Mouse (Mus musculus) kidney, postnatal 36 days (tissue): ENCODE data around the gene Entpd3.

Source experiments
- DNase-seq, 2 experiments: peaks; one replicate each; pipeline ENCODE4 v3.0.0; 2021 to 2022; ENCODE audit warnings: mixed read lengths in 2 of 2

Entpd3 gene

DNA sequence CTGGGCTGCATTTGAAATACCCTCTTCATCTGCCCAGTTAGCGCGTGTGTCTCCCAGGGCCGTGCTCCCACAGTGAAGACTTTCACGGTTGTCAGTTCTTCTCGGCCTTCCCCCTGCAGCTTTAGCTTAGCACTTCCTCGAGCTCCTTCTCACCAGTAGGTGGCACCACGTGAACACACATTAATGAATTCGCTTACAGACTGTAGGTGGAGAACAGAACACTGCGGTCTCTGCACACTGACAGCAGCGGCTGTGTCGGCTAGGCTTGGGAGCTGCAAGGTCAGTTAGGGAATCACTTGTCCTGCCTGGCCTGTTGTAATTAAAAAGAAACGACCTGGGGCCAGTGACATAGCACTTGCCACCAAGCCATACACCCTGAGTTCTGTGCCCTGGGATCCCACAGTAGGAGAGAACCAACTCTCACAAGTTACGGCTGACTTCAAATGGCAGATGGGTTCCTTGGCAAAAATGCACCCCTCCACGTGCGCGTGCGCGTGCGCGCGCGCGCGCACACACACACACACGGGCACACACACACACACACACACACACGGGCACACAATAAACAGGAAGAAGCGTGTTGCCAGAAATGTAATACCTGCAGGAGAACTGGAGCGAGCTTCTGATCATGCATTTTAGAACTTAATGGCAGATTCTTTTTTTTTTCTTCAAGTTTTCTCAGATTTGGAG lies 43.1 kb downstream of the Entpd3 start:
- peak; percentile 94 to 95 for DNase-seq

DNA sequence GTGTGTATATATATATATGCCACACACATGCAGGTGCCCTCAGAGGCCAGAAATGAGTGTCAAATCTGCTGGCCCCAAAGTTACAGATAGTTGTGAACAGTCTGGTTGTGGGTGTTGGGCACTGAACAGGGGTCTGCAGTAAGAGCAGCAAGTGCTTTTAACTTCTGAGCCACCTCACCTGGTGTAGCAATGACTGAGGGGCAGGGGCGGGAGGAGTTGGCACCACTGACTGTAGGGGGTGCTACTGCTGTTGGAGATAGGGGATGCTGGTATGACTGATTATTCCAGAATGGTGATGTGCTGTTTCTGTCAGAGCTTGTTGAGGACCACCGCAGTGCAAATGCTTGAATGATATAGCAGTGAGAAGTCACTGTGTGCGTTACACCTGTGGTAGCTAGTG lies 43.7 kb downstream of the Entpd3 start:
- DNase-seq = no peak

DNA sequence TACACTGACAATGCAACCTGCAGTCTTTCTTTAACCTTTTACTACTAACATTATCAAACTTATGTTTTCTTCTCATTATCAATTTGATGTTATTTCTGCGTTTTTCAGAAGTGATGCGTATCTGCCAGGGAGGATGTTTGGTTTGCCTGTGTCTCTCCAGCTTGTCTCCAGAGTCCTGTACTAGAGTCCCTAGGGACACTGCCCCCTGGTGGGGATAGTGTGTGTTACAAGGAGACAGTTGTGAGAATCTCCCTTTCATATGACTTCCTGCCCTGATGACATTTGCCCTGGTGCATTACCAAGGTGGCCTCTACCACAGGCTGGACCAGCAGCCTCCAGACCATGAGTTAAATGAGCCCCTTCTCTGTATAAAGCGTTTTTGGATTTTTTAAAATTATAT lies 46.9 kb downstream of the Entpd3 start:
- DNase-seq = peak; percentile 75 to 92

DNA sequence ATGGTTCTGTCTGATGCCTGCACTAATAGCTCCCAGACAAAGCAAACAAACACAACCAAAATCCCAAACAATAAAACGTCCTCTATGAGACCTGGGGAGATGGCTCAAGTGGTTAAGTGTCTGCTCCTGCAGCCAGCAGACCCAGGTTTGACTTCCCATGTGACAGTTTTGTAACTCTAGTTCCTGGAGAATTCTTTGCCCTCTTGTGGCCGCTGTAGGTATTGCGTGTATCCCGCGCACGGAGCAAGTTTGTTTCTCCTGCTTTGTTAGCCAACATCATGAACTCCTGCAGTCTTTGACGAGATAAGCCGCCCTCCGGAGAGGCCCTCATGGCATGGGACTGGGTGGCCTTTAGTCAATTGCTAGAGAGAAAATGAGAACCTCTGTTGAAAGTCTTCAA lies 51.9 kb downstream of the Entpd3 start:
- DNase-seq = peak; percentile 69 to 91

DNA sequence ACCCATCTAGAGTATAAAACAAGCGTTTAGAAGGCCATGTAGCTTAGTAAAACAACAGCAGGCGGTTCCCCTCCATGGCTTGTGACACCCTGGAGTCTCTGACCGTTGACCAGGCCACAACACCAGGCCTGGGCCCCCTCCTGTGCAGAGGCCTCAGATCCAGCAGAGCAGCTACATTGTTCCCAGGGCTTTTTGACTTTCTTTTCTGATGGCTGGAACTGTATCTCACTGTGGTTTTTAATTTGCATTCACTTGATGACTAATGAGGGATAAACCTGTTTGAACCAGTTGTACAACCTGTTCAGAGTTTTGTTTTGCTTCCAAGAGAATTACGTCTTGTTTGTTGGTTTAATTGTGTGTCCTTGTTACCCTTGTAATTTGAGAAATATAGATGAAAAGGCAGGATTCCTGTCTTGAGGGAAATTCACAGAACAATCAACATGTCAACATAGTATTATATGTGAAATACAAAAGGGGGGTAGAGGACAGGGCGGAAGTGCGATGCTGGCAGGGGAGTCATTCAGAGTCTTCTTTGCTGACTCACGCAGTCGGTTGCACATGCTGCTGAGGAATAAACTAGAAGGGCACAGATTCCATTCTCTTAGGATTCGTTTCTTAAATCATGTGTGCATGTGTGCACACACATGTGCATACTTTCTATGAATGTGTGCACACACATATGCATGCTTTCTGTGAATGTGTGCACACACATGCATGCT lies 53.9 kb downstream of the Entpd3 start:
- DNase-seq = no peak

DNA sequence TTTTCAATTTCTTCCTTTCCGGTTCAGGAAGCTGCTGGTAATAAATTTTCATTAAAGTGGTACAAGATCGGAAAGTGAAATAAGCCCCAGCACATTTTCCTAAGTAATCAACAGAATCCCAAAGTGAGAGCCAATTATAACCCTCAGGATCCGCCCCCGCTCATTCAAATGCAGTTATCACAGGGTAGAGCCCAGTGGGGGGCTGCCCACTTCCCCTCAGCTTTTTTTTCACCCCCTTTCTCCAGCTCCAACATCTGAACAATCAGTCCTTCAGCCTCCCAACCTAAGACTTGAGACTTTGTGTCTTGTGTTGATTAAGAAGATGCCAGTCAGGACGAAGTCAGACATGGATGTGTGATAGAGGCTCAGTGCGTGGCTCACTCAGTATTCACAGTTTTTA lies 55.2 kb downstream of the Entpd3 start:
- DNase-seq = no peak

DNA sequence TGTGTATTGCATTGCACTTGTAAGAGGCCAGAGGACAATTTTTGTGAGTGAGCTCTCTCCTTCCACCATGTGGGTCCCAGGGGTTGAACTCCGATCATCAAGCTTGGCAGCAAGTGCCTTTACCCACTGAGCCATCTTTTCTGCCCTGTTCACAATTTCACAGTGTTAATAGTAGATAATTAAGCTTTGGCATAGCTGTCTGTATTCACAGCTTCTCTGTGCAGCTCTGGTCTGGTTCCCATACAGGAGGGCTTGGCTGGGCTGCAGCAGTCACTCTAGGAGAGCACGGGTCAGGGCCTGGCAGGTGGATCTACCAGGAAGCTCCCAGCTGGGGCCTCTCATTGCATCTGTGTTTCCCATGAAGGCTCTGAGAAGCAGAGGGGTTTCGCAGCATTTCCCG lies 55.7 kb downstream of the Entpd3 start:
- no peak for DNase-seq

DNA sequence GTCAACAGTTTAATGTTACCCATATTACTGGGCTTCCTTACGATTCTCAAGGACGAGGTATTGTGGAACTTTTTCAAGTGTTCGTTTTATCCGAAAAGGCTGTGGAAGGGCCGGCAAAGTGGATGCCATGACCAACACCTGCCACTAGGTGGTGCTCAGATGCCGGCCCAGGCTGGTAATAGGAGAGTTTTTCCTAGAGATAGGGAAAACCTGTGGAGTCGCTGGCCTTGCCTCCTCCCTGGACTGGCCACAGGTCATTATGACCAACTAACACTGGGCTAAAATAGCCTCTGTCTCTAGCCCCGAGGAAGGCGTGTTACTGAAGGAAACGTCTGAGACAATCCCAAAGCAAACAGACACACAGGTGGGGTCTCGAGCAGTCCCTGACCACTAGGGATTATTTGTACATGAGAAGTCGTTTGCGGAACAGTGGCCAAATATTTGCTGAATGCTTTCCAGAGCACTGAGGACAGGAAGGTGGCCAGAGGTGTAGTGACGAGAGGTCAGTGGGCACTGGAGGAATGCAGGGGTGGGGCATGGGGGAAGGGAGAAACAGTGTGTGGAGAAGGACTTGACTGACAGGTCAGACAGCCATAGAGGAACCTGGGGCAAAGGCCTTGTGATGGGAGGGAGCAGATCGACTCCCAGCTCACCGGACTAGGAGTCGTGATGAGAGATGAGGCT lies 62.0 kb downstream of the Entpd3 start:
- peak; percentile 86 to 87 for DNase-seq

DNA sequence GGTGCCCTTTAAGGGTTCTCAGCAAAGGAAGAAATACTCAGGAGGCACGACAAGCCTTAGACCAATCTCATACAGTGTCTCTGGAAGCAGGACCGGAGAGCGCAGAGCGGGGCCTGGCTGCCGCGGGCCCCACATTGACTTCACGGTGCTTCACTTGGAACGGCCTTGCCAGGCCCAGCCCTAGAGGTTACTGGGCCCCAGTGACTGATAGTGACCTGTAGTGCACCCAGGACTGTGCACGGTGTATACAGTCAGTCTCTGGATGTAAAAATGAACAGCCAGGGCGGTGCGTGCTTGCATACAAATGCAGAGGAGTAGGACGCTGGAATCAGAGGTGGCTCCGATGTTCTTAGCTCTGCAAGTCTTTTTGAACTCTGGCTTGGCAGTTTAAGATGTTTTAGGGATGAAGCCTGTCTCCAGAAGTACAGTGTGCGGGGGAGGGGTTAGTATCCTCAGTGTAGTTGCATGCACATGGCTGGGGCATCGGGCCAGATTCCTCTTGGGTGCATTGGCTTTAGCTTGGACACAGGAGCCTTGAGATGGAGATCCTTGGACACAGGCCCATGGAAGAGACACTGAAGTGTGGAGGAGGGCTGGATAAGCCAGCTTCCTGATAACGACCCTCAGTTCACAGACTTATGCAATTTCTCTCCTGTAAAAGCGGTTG lies 62.7 kb downstream of the Entpd3 start:
- DNase-seq = peak; percentile 14 to 53

DNA sequence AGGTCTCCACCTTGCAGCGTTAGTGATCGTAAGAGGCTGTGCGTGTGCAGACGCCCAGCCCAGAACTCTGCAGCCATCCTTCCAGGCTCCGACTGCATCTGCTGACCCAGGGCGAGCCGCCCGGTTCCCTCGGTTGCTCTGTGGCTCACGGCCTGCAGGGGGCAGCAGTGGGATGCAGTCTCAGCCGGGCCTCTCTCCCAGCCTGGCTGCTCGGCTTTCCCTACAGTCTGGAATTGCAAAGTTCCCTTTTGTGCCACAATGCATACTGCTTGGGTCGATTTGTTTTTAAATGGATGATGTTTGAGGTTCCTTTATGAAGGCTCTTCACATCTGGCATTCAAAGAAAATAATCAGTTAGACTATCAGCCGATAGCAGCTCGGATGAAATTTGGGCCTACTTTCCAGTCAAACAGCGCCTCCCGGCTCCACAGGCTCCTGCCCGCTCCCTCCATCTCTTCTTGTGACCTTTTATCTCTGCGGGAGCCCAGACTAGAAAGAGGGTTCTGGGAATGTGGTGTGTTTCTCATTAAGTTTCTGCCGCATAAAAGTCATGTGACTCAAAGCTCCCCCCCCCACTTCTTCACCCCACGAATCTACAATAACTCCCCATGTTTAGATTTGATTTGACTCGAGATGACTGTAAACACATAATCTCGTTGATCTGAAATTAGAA lies 63.4 kb downstream of the Entpd3 start:
- peak; percentile 83 to 94 for DNase-seq

DNA sequence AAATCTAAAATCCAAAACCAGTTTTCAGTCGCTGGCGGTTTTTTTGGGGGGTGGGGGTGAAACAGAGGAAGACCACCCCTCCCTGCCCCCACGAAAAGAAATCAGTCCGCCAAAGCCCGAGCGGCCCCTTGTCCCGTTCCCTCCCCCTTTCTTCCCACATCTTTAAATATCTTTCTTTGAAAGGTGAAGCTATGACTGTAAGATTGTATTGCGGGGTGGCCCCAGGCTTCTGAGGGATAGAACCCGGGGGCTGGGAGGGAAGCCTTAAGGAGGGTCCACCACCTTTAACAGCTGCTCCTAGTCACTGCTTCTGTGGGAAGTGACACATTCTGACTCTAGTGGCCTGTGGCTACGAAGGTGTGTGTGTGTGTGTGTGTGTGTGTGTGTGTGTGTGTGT lies 63.9 kb downstream of the Entpd3 start:
- DNase-seq = no peak

DNA sequence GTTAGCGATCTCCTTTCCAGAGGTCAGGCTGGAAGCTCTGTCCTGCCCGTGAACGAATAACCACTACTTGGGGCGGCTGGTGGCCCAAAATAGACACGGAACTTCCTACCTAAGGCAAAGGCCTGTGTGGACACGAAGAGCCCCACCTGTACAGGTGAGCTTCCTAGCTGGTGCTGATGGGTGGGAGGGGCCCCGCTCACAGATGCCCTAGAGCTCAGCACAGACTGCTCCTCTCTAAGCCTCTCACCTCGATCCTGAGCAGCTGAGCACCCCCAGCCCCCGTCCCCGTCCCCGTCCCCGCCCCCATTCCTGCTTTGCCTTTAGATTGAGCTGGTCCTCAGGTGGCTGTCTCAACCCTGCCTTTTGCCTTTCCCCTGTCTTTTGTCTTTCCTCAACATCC lies 64.3 kb downstream of the Entpd3 start:
- DNase-seq = no peak

DNA sequence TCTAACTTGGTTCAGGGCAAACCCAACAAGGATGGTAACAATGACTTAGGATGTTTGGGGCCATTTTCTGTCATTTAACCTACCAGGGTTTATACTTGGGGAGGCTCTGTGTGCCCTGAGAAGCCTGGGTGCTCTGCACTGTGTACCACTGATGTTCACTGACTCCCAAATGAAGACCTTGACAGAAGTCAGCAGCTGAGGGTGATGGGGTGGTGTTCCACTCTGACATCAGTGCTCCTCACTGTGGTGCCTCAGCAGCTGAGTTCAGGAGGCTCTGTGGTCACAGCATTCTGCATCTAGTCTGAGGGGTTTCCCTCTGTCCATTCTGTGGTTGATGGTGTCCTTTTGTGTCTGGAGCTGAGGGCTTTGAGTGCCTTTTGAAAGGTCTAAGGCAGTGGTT lies 71.4 kb downstream of the Entpd3 start:
- no peak for DNase-seq

DNA sequence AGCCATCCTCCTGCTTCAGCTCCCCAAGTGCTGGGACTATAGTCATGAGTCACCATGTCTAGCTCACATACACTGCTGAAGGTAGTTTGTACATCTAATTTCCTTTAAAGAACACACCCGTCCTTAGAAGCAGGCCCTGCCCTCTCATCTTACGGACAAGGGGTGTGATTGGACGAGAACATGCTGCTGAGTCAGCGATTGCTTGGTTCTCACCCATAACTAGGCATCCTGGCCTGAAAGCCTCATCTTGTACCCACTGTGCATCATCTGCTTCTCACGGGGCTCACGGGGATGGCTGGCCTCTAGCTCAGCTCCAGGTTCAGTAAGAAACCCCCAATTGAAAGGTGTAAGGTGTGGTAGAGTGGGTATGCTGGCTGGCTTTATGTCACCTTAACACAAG lies 74.4 kb downstream of the Entpd3 start:
- no peak for DNase-seq
